Mouse (Mus musculus): ENCODE data around the gene Sdr9c7.

DNA sequence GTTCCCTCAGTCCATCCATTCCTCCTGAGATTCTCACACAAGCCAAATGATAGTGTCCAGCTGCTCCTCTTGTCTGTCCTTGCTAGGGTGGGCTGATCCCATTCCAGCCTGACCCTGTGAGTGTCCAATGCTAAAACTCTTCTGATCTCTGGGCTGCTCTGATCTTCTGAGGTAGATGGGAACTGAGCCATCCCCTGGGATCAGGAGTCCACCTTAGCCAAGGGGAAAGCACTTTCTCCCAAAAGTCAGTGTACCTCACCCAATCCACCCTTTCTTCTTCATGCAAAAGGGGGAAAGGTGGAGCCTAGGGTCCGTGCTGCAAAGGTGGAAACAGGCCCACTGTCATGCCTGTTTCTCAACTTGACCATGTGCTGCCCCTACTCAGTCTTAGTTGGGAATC, 6.8 kb upstream of the Sdr9c7 start:
- no peak for TF ChIP-seq CTCF (IDR thresholded peaks at IDR 0.05; ENCODE audit: borderline replicate concordance, insufficient read depth, low read length)
- TF ChIP-seq POLR2A (IDR thresholded peaks at IDR 0.05; ENCODE audit: low read depth, low read length): no peak

All from embryonic fibroblast, embryonic 13.5 days (primary cell).